Mouse (Mus musculus): ENCODE data around the gene Iqca. TPM values are rescaled to one million over a fixed set of nuclear protein-coding genes. Genes with fewer than 3 reads are reported as not detected.

Gene Iqca
- 1 to 10 TPM; 1.0 to 1.2 TPM for total RNA-seq (2021)
- long read RNA-seq, experiment 1: 0 reads
- long read RNA-seq, experiment 2, partial matches to known transcripts: 0 of 5 reads
- long read RNA-seq, experiment 2, other reads (novel, unspliced or antisense): 4 of 5 reads

- DNase-seq (ENCODE audit: low spot score in 2 of 2): peak; percentile 31 to 34
Observed at GRCm38 (mm10) chr1:90153099-90153744, at the start of gene Iqca. Iqca (minus strand) TSS chr1:90153401.

DNA sequence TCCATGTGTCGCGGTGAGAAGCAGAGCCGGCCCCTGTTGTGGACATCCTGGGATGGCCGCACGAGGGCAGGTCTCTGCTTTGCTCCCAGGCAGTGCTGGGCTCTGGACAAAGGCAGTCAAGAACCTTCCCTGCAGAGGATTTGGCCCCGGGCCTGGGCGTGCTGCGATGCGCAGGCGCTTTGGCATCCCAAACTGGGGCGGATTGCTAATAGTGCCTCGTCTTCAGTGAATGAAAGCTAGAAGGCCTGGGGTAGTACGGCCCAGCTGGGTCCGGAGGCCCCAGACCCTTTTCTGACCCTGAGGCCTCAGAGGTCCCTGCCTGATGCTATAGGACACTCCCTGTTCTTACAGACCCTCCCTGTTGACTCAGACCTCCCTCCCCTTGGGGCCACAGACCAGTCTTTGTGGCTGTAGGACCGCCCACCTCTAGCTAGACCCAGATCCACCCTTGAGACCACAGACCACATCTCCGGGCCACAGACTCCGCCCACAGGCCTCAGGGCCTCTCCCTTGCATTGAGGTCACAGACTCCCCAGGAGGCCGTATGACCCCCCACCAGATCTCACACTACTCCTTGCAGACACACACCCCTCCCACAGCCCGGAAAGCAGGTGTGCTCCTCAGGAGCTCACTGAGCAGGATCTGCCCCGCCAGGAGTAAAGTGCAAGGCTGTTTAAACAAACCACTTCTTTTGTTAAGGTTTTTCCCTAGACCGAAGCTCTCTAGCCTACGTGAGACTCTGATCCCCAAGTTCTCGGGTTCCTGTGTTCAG is 49.2 kb upstream of the Iqca start:
- DNase-seq (ENCODE audit: low spot score in 2 of 2): peak; percentile 59 to 65

DNA sequence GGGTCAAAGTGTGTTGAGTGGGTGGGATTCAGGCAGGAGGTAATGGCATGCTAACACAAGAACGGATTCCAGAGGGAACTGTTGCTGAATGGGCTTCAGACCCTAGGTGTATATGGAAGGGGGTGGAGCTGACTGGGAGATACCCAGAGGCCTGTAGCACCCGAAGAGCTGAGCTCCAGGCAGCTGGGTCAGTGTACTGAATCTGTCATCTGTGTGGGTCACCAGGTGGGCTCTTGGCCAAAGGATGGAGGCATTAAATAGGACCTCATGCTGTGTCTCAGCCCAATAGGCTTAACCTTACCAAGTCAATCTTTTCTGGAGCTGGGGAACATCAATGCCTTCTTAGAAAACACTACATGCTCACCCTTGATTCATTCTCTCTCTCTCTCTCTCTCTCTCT is 48.5 kb upstream of the Iqca start:
- DNase-seq (ENCODE audit: low spot score in 2 of 2): no peak

DNA sequence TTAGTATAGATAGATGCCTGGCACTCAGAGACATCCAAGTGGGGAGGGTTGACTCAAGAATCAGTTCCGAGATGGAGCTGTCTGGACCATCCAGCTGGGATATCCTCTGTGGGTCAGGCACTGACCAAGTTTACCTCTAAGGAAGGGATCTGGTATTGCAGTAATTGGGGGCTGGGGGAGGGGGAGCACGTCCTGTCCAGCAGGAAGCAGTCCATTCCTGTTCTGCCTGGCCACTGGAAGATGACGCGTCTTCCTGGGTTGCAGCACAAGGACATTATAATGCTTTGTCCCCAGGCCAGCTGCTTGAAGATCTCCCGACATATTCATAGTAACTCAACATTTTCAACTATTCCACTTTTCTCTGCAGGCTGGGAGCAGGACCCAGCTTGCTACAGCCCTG is 48.0 kb upstream of the Iqca start:
- no peak for DNase-seq (ENCODE audit: low spot score in 2 of 2)

GRCm38 (mm10) chr1:90189046-90189445 is 35.8 kb upstream of the Iqca start:
- no peak for DNase-seq (ENCODE audit: low spot score in 2 of 2)

DNA sequence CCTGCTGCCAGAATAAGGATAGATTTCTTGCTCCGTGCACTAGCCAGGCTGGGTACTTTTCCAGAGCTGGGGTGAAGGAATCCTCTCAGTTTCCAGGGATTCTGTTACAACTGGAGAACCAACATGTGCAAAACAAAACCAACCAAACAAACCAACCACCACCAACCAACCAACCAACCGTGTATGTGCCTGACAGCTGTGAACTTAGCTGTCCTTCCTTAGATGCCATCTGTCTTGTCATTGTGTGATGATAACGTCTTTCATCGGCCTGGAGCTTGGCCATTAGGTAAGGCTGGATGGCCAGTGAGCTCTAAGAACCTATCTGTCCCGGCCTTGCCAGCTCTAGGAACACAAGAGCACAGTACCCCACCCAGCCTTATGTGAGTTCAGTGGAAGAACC is 33.7 kb upstream of the Iqca start:
- DNase-seq (ENCODE audit: low spot score in 2 of 2): no peak

DNA sequence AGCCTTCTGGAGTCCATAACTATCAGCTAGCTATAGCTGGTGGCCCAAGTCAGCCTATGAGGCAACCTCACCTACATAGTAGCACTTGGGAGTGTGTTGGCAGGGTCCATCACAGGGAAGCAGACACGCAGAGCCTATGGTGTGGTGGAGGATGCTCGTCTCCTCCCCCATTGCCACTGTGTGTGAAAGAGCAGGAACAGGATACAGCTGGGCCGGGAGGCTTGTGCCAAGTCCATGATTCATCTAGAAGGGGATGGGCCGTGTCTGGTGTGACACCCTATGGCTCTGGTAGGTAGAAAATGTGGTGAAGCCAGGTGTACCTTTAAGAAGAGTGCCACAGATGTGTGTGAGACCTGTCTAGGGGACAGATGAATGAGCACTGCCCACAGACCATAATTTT is 33.0 kb upstream of the Iqca start:
- DNase-seq (ENCODE audit: low spot score in 2 of 2): no peak

DNA sequence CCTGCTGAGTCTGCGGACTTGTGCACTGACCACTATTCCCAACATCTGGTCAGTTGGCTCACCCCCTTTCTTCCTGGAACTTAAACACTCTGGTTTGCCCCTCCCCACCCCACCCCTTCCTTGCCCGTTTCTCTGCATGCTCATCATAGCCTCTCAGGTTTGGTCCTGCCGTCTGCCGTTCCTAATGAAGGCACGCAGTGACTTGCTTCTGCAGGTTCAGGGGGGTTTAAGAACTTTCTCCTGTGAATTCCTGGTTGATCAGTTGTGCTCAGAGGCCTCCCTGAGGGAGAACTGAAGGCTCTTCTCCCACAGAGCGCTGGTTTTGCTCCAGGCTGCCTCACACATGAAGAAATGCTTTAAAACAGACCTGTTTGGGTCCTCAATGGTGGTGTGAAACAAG is 30.4 kb upstream of the Iqca start:
- no peak for DNase-seq (ENCODE audit: low spot score in 2 of 2)

DNA sequence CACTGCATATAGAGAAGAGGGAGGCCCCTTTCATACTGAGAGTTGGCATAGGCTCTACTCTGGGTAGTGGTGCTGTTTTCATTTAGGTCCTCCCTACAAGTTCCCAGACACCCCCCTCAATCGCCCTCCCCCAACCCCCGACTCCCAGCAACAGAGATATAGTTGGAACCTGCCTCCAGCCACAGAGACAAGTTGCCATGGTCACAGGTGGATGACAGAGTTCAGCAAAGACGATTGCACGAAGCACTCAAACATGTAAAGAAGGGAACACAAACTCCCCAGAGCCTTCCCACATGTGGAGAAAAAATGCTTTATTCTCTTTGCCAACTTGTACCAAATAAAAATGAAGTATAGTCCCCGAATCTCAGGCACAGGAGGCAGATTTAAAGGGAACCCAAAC is 29.3 kb upstream of the Iqca start:
- no peak for DNase-seq (ENCODE audit: low spot score in 2 of 2)

DNA sequence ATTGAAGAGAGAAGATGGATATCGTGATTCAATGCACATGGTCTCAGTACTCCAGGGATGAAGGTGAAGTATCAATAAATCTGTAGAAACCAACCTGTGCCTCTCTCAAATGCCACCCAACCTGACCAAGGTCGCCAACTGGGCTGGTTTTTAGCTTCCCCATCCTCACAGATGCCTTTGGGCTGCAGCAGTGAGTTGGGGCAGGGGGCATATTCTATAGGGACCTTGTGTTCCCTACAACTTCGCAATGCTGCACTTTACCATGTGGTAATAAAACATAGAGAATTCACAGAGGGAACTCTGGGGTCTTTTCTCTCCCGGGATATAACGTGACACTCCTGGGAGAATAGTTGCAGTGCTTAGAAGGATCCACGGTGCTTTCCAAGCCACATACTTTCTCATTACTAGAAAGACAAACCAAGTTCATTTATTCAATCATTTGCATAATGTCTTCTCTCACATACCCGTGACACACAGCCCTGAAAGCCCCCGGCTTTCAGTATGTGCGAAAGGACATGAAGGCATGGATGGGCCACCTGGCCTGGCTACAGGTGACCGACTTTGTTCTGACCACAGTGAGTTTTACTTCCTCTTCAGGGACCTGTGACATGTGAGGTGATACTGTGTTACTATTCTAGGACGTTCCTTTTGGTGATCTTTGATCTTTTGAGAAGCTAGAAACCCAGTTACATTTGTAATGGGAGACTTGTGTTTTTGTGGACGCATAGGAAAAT is 27.9 kb upstream of the Iqca start:
- no peak for DNase-seq (ENCODE audit: low spot score in 2 of 2)

GRCm38 (mm10) chr1:90180479-90180878 is 27.3 kb upstream of the Iqca start:
- no peak for DNase-seq (ENCODE audit: low spot score in 2 of 2)

GRCm38 (mm10) chr1:90177978-90178377 is 24.8 kb upstream of the Iqca start:
- no peak for DNase-seq (ENCODE audit: low spot score in 2 of 2)

- DNase-seq (ENCODE audit: low spot score in 2 of 2): no peak
Observed at GRCm38 (mm10) chr1:90177565-90177964, 24.4 kb upstream of the Iqca start.

GRCm38 (mm10) chr1:90176223-90176622 is 23.0 kb upstream of the Iqca start:
- no peak for DNase-seq (ENCODE audit: low spot score in 2 of 2)

DNA sequence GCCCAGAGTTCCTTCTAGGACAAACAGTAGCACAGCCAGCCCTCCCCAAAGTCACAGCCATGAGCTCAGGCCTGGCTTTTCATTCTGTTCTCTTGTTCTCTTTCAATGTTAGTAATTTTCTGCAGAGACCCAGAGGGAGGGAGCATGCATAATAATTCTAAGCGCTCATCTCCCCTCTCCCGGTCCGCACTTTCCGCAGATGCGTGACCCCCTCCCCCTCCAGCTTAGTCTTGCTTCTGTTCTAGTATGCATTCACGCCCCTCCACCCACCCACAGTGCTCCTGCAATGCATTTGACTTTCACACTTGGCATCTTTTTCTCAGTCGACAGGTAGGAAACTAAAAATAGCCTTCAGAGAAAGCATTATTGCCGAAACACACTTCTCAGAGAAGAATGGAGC is 21.1 kb upstream of the Iqca start:
- no peak for DNase-seq (ENCODE audit: low spot score in 2 of 2)

GRCm38 (mm10) chr1:90164319-90164718 is 11.1 kb upstream of the Iqca start:
- DNase-seq (ENCODE audit: low spot score in 2 of 2): no peak

DNA sequence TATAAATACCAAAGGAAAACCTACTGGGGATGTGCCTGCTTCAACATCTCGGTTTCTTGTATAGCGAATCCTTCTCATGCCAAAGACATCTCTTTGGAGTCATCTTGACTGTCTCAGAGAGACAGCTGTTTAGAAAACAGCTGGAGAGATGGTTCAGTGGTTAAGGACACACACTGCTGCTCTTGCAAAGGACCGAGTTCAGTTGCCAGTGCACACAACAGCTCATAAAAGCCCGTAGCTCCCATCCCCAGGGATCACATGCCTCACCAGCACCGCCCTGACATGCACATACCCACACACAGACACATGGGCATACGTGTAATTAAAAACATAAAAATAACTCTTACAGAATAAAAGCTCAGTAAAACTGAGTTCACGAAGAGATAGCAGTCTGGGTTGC is 10.0 kb upstream of the Iqca start:
- no peak for DNase-seq (ENCODE audit: low spot score in 2 of 2)

GRCm38 (mm10) chr1:90162379-90162857 is 9.2 kb upstream of the Iqca start:
- DNase-seq (ENCODE audit: low spot score in 2 of 2): no peak

DNA sequence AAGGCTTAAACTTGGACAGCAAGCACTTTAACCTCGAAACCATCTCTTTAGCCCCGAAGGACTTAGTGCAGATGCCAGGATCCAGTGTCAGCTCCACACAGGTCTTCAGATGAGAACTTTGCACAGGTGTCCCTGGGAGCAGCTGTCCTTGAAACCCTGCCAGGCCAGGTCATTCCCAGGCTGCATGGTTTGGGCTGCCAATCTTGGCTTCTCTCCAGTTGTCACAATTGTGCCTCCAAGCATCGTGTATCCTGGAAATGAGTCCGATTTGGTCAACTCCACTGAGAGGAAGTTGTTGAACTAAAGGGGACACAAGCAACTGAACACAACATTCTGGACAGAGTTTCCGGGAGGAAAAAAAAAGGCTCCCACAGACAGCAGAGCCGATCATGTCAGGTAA is 8.4 kb upstream of the Iqca start:
- DNase-seq (ENCODE audit: low spot score in 2 of 2): no peak

- no peak for DNase-seq (ENCODE audit: low spot score in 2 of 2)
Observed at GRCm38 (mm10) chr1:90159927-90160326, 6.7 kb upstream of the Iqca start.

GRCm38 (mm10) chr1:90156589-90156988 is 3.4 kb upstream of the Iqca start:
- DNase-seq (ENCODE audit: low spot score in 2 of 2): no peak

- no peak for DNase-seq (ENCODE audit: low spot score in 2 of 2)
Observed at GRCm38 (mm10) chr1:90153787-90154186, 586 bp upstream of the Iqca start.
